Mouse (Mus musculus) 3T3-L1 (cell line): Measurements from ENCODE around the gene Pfn1.

Experiments used
- DNase-seq: peaks from one replicate; pipeline ENCODE4 v3.0.0-alpha.2; 2015; ENCODE audit warnings: low read depth, low spot score

Gene Pfn1

GRCm38 (mm10) chr11:70654198-70654922, at the start of gene Pfn1:
Gene Pfn1 (minus strand): TSS chr11:70654644.
- DNase-seq, result peak; percentile 83

- no peak for DNase-seq
Measured at GRCm38 (mm10) chr11:70702781-70703180, 48.3 kb upstream of the Pfn1 start.

- no peak for DNase-seq
Measured at GRCm38 (mm10) chr11:70701984-70702733, 47.7 kb upstream of the Pfn1 start.

GRCm38 (mm10) chr11:70701221-70701955, 46.9 kb upstream of the Pfn1 start:
- peak; percentile 23 for DNase-seq

- peak; percentile 42 for DNase-seq
Measured at GRCm38 (mm10) chr11:70700613-70701012, 46.2 kb upstream of the Pfn1 start.

GRCm38 (mm10) chr11:70699722-70700556, 45.5 kb upstream of the Pfn1 start, which contains the start of the genes Inca1 and Kif1c:
Gene Inca1 (minus strand): TSS chr11:70700155.
Gene Kif1c (plus strand): TSS chr11:70700548.
- DNase-seq, result peak; percentile 85

GRCm38 (mm10) chr11:70699051-70699450, 44.6 kb upstream of the Pfn1 start:
- no peak for DNase-seq

GRCm38 (mm10) chr11:70697376-70697775, 42.9 kb upstream of the Pfn1 start:
- peak; percentile 34 for DNase-seq

- no peak for DNase-seq
Measured at GRCm38 (mm10) chr11:70693504-70693903, 39.1 kb upstream of the Pfn1 start.

- DNase-seq, result peak; percentile 47
Measured at GRCm38 (mm10) chr11:70689578-70689977, 35.1 kb upstream of the Pfn1 start.

GRCm38 (mm10) chr11:70688372-70688771, 33.9 kb upstream of the Pfn1 start:
- no peak for DNase-seq

- DNase-seq, result peak; percentile 73
Measured at GRCm38 (mm10) chr11:70687601-70688199, 33.3 kb upstream of the Pfn1 start, which contains the start of gene Camta2. Gene Camta2 (minus strand): TSS chr11:70688105.

- peak; percentile 25 for DNase-seq
Measured at GRCm38 (mm10) chr11:70686901-70687566, 32.6 kb upstream of the Pfn1 start.

- no peak for DNase-seq
Measured at GRCm38 (mm10) chr11:70683640-70684039, 29.2 kb upstream of the Pfn1 start.

GRCm38 (mm10) chr11:70681897-70682581, 27.6 kb upstream of the Pfn1 start:
- peak; percentile 48 for DNase-seq

- DNase-seq, result no peak
Measured at GRCm38 (mm10) chr11:70681170-70681569, 26.7 kb upstream of the Pfn1 start.

- DNase-seq, result no peak
Measured at GRCm38 (mm10) chr11:70679894-70680293, 25.4 kb upstream of the Pfn1 start.

- no peak for DNase-seq
Measured at GRCm38 (mm10) chr11:70679361-70679760, 24.9 kb upstream of the Pfn1 start.

- DNase-seq, result no peak
Measured at GRCm38 (mm10) chr11:70678576-70678975, 24.1 kb upstream of the Pfn1 start.

GRCm38 (mm10) chr11:70678092-70678491, 23.6 kb upstream of the Pfn1 start:
- DNase-seq, result no peak
